Mouse (Mus musculus) forebrain, postnatal 0 days (tissue): Measurements from ENCODE around the gene Smim24. TPM values are rescaled to one million over a fixed set of nuclear protein-coding genes. Genes with fewer than 3 reads are reported as not detected.

ENCODE experiments used
- ATAC-seq: fragments of 200-750 bp; cut with Nextera tagmentation; 2 replicates; pipeline ENCODE4 v1.8.0; 2017; ENCODE audit warnings: mild to moderate bottlenecking, moderate library complexity
- DNase-seq: peaks from one replicate; pipeline ENCODE4 v3.0.0-alpha.2; 2015
- H3K27ac ChIP-seq: fragments of 300-500 bp; sonication (generic); 2 replicates; pipeline ENCODE4 v1.5.1; 2014; ENCODE audit warnings: low read depth, mild to moderate bottlenecking, antibody characterized with exemption, low read length, moderate library complexity, mixed read lengths
- H3K27me3 ChIP-seq: fragments of 300-500 bp; sonication (generic); 2 replicates; pipeline ENCODE4 v1.6.1; 2014; ENCODE audit warnings: mild to moderate bottlenecking, low read length, mixed read lengths; ENCODE audit not compliant: insufficient read depth
- H3K36me3 ChIP-seq: fragments of 300-500 bp; sonication (generic); 2 replicates; pipeline ENCODE4 v1.6.1; 2014; ENCODE audit warnings: mild to moderate bottlenecking, moderate library complexity; ENCODE audit not compliant: insufficient read depth
- H3K4me1 ChIP-seq: fragments of 300-500 bp; sonication (generic); 2 replicates; pipeline ENCODE4 v1.6.1; 2014; ENCODE audit warnings: antibody characterized with exemption; ENCODE audit not compliant: insufficient read depth
- H3K4me2 ChIP-seq: fragments of 300-500 bp; sonication (generic); 2 replicates; pipeline ENCODE4 v1.6.1; 2014; ENCODE audit warnings: low read depth, mild to moderate bottlenecking, moderate library complexity
- H3K4me3 ChIP-seq: fragments of 300-500 bp; sonication (generic); 2 replicates; pipeline ENCODE4 v1.5.1; 2014; ENCODE audit warnings: low read depth, low read length, mixed read lengths
- H3K9ac ChIP-seq: fragments of 300-500 bp; sonication (generic); 2 replicates; pipeline ENCODE4 v1.6.1; 2014; ENCODE audit warnings: mild to moderate bottlenecking
- H3K9me3 ChIP-seq: fragments of 300-500 bp; sonication (generic); 2 replicates; pipeline ENCODE4 v1.6.1; 2016; ENCODE audit warnings: low read length
- CTCF ChIP-seq: sonication (generic); IDR thresholded peaks from 2 replicates; pipeline ENCODE4 v1.5.1; 2016; ENCODE audit warnings: antibody characterized with exemption, control low read depth, low read depth
- WGBS: fragments of 180-500 bp; shearing (Covaris S2); extraction: QIAGEN DNeasy Blood & Tissue Kit; methylation state at CpG from one replicate; pipeline ENCODE4 v1.1.7; 2014; 5-methylcytosine and 5-hydroxymethylcytosine counted together
- polyA plus RNA-seq: library from polyadenylated mRNA; unstranded; fragments of >200 nt; fragmentation: Nextera tagmentation; extraction: Ambion mirVana; gene quantifications from 2 replicates; pipeline ENCODE4 v1.2.1, GENCODE M21; 2015
- total RNA-seq: library from RNA; depleted of rRNA; stranded (reverse); fragments of >200 nt; gene quantifications from 2 replicates; pipeline ENCODE4 v1.2.3, GENCODE M21; 2014; rRNA removed

Gene Smim24
- total RNA-seq (0.77 and 1.3 TPM in 2 replicates), polyA plus RNA-seq (1.7 TPM in 2 replicates)

- Histone ChIP-seq H3K9ac (peak within 1 kb of the TSS; percentile 25), H3K36me3 (peaks cover 16% of the 10 kb centered on the region), H3K27me3 (no peaks in the 10 kb centered on the region), H3K27ac (no peak within 1 kb of the TSS), H3K9me3 (no peaks in the 10 kb centered on the region), H3K4me3 (no peak within 1 kb of the TSS), H3K4me1 (no peaks in the 10 kb centered on the region), H3K4me2 (peak within 1 kb of the TSS; percentile 43)
- WGBS: 71% methylated on average over 14 of the region's 14 CpGs
- DNase-seq (no peak), ATAC-seq (no peak)
- TF ChIP-seq CTCF: no peak
Observed at GRCm38 (mm10) chr10:81392781-81393185, at the start of gene Smim24. Gene Smim24, plus strand, starts transcription at chr10:81393051.

DNA sequence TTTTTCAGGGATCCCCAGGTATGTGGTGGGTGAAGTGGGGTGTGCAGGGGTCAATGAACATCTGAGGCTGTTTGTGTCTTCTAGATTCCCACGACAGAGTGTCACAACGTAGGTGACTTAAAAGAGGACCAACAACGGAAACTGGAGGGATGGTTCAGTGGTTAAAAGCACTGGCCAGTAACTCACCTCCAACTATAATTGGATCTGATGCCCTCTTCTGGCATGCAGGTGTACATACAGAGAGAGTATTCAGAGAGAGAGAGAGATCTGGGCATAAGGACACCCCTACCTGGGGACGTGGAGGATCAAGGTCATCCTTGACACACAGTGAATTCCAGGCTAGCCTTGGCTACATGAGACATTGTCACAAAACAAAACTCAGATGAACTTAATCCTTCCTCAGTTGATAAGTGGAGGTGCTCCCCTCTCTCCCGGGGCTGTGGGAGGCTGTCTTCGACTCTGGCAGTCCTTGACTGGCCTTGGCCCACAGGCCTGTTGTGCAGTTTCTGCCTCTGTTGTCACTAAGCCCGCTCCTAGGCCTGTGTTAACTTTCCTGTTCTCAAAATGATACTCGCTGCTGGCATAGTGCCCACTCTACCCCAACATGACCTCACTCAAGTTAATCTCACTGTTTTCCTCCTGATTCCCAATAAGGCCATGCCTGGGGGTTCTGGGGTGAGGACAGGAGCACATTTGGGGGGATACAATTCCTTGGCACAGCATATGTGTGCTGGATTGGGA is 48.3 kb upstream of the Smim24 start:
- 0 out of 2 replicates have a peak, but pooled peaks cover 3% of the 10 kb centered on the region for H3K4me1 ChIP-seq
- TF ChIP-seq CTCF: peak; percentile 42
- H3K9ac ChIP-seq: no peak overlapping the region
- DNase-seq (no peak), ATAC-seq (no peak)
- H3K9me3 ChIP-seq: no peaks in the 10 kb centered on the region
- no peak overlapping the region for H3K4me3 ChIP-seq
- H3K4me2 ChIP-seq: no peak overlapping the region
- 51% methylated on average over 8 of the region's 8 CpGs for WGBS
- no peaks in the 10 kb centered on the region for H3K36me3 ChIP-seq
- no peak overlapping the region for H3K27ac ChIP-seq
- H3K27me3 ChIP-seq: peaks cover 36% of the 10 kb centered on the region

DNA sequence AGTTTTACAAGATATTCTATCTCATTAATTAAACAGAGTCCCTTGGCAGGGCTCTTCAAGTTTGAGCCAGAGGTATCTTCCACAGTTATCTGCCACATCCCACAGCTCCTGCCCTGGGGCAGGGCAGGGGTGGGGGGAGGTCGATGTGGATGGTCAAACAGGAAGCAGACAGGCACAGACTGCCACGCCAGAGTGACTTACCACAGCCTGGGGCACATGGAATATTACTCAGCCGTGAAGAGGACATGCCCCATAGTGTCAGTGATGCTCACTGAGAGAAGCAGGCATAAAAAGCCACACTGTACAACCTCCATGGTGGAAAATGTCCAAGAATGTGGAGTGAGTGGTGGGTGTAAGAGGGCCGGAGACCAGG is 47.7 kb upstream of the Smim24 start:
- no peaks in the 10 kb centered on the region for H3K36me3 ChIP-seq
- no peak overlapping the region for H3K4me3 ChIP-seq
- H3K9me3 ChIP-seq: no peaks in the 10 kb centered on the region
- DNase-seq (no peak), ATAC-seq (no peak)
- 0 out of 2 replicates have a peak, but pooled peaks cover 3% of the 10 kb centered on the region for H3K4me1 ChIP-seq
- H3K4me2 ChIP-seq: no peak overlapping the region
- no peak for TF ChIP-seq CTCF
- H3K27me3 ChIP-seq: peaks cover 36% of the 10 kb centered on the region
- H3K9ac ChIP-seq: no peak overlapping the region
- WGBS: 89% methylated on average over 4 of the region's 4 CpGs
- H3K27ac ChIP-seq: no peak overlapping the region

DNA sequence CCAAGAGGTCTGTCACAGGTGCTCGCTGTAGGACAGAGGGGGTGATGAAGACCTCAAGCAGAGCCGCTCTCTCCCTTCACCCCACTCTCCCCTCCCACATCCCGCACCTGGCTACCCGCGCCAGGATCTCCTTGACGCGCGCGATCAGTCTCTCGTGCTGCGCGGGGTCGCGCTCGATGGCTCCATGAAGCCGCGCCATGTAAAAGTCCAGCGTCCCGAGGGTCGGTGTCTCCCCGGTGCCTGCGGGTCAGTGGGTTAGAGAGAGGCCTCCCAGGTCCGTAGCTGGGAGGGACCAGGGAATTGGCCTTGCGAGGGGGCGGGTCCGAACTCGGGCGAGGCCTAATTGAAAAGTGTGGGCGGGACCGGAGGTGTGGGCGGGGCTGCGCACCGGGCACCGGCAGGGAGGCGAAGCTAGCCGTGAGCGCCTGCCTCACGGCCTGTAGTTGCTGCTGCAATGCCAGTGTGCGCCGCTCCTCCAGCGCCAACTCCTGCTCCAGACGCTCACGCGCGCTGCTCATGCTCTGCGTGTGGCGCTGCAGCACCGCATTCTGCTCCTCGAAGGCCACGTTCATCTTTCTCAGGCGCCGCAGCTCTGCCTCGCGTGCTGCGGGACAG is 46.3 kb upstream of the Smim24 start:
- Histone ChIP-seq H3K27me3 (peaks cover 30% of the 10 kb centered on the region), H3K4me2 (peak overlapping the region; percentile 63), H3K4me3 (peak overlapping the region; percentile 32), H3K4me1 (0 out of 2 replicates have a peak, but pooled peaks cover 3% of the 10 kb centered on the region), H3K9me3 (no peaks in the 10 kb centered on the region), H3K36me3 (no peaks in the 10 kb centered on the region), H3K9ac (peak overlapping the region; percentile 44), H3K27ac (no peak overlapping the region)
- 8% methylated on average over 54 of the region's 55 CpGs for WGBS
- DNase-seq: peak; percentile 86
- TF ChIP-seq CTCF: peak; percentile 64
- peak; percentile 42 for ATAC-seq

GRCm38 (mm10) chr10:81349146-81349545 is 43.7 kb upstream of the Smim24 start:
- 9% methylated on average over 12 of the region's 12 CpGs for WGBS
- no peak for TF ChIP-seq CTCF
- no peak overlapping the region for H3K27ac ChIP-seq
- no peak overlapping the region for H3K4me3 ChIP-seq
- no peak for DNase-seq
- no peak overlapping the region for H3K4me2 ChIP-seq
- ATAC-seq: no peak
- no peaks in the 10 kb centered on the region for H3K9me3 ChIP-seq
- no peaks in the 10 kb centered on the region for H3K36me3 ChIP-seq
- peaks cover 11% of the 10 kb centered on the region for H3K27me3 ChIP-seq
- H3K9ac ChIP-seq: no peak overlapping the region
- H3K4me1 ChIP-seq: 0 out of 2 replicates have a peak, but pooled peaks cover 3% of the 10 kb centered on the region

DNA sequence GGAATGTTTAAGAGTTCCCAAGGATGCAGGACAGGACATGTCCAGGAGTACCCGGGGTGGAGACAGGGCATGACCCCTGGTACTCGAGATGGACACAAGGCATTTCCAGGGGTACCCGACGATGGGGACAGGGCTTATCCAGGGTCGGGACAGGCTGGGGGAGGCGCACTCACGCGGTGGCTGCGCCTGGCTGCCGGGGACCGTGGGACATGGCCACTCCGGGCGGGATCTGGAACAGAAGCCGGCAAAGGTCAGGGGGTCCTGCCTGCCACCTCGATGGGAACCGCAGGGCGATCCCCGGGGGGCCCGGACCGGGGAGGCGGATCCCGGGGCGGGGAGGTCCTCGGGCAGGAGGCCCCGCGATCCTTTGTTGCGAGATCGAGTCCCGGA is 42.9 kb upstream of the Smim24 start:
- DNase-seq (no peak), ATAC-seq (no peak)
- Histone ChIP-seq H3K9me3 (no peaks in the 10 kb centered on the region), H3K4me1 (0 out of 2 replicates have a peak, but pooled peaks cover 3% of the 10 kb centered on the region), H3K36me3 (no peaks in the 10 kb centered on the region), H3K4me3 (peak overlapping the region; percentile 45), H3K27ac (no peak overlapping the region), H3K27me3 (peaks cover 3% of the 10 kb centered on the region), H3K9ac (peak overlapping the region; percentile 23), H3K4me2 (peak overlapping the region; percentile 79)
- 6% methylated on average over 25 of the region's 29 CpGs for WGBS
- TF ChIP-seq CTCF: no peak
